Mouse (Mus musculus) small intestine, adult 2 months (tissue): ENCODE results near the gene Pcgf5. TPM values are rescaled to one million over a fixed set of nuclear protein-coding genes. Genes with fewer than 3 reads are reported as not detected.

Source experiments
- H3K27ac ChIP-seq: fragments of 200-500 bp; 2 replicates; pipeline ENCODE4 v1.5.1; 2012; ENCODE audit warnings: low read depth, low read length, control low read depth, inconsistent platforms; ENCODE audit not compliant: insufficient read depth
- H3K27me3 ChIP-seq: fragments of 200-500 bp; 2 replicates; pipeline ENCODE4 v1.6.1; 2012; ENCODE audit warnings: mild to moderate bottlenecking, moderate library complexity, low read length, inconsistent platforms; ENCODE audit not compliant: control insufficient read depth, insufficient read depth
- H3K36me3 ChIP-seq: fragments of 200-500 bp; 2 replicates; pipeline ENCODE4 v1.6.1; 2012; ENCODE audit warnings: mild to moderate bottlenecking, low read length, control low read depth, inconsistent platforms; ENCODE audit not compliant: control insufficient read depth, insufficient read depth
- H3K4me1 ChIP-seq: fragments of 200-500 bp; 2 replicates; pipeline ENCODE4 v1.6.1; 2012; ENCODE audit warnings: low read length, inconsistent platforms, mixed read lengths; ENCODE audit not compliant: control insufficient read depth, insufficient read depth, insufficient read length
- H3K4me3 ChIP-seq: fragments of 200-500 bp; 2 replicates; pipeline ENCODE4 v1.5.1; 2012; ENCODE audit warnings: low read depth, mild to moderate bottlenecking, control low read depth, inconsistent platforms, low read length, moderate library complexity
- CTCF ChIP-seq: fragments of 200-500 bp; IDR thresholded peaks from 2 replicates; pipeline ENCODE4 v1.5.1; 2012; ENCODE audit warnings: low read depth, mild to moderate bottlenecking, control low read depth, inconsistent platforms, low read length, moderate library complexity, mixed read lengths; ENCODE audit not compliant: insufficient replicate concordance, insufficient read length; ENCODE audit errors: extremely low read depth
- POLR2A ChIP-seq: fragments of 200-500 bp; IDR thresholded peaks from 2 replicates; pipeline ENCODE4 v1.6.1; 2012; ENCODE audit warnings: low read depth, mild to moderate bottlenecking, control low read depth, inconsistent platforms, low read length, moderate library complexity
- WGBS: fragments of 180-500 bp; shearing (Covaris S2); methylation state at CpG from one replicate; pipeline ENCODE4 v1.1.7; 2018; 5-methylcytosine and 5-hydroxymethylcytosine counted together
- polyA plus RNA-seq: library from polyadenylated mRNA; depleted of rRNA; stranded (reverse); fragments of >200 nt; gene quantifications from 2 replicates; pipeline ENCODE4 v1.2.3, GENCODE M21; 2012

Gene Pcgf5
- polyA plus RNA-seq, 1 experiment, result 6.4 TPM

GRCm38 (mm10) chr19:36383977-36384376 is 35.9 kb downstream of the Pcgf5 start:
- Histone ChIP-seq H3K27ac (no peak overlapping the region), H3K4me3 (no peak overlapping the region), H3K27me3 (no peaks in the 10 kb centered on the region), H3K36me3 (no peaks in the 10 kb centered on the region), H3K4me1 (peaks cover 2% of the 10 kb centered on the region; the same call in 1 of the 2 replicates)
- no peak for TF ChIP-seq CTCF
- TF ChIP-seq POLR2A, result no peak
- WGBS, result 71% methylated on average over 5 of the region's 5 CpGs

GRCm38 (mm10) chr19:36384426-36384825 is 36.3 kb downstream of the Pcgf5 start:
- peaks cover 2% of the 10 kb centered on the region; the same call in 1 of the 2 replicates for H3K4me1 ChIP-seq
- no peaks in the 10 kb centered on the region for H3K27me3 ChIP-seq
- no peaks in the 10 kb centered on the region for H3K36me3 ChIP-seq
- H3K4me3 ChIP-seq, result no peak overlapping the region
- H3K27ac ChIP-seq, result no peak overlapping the region
- no peak for TF ChIP-seq CTCF
- no peak for TF ChIP-seq POLR2A
- WGBS, result 21% methylated on average over 2 of the region's 2 CpGs

GRCm38 (mm10) chr19:36388502-36388901 is 40.4 kb downstream of the Pcgf5 start:
- Histone ChIP-seq H3K4me1 (peaks cover 2% of the 10 kb centered on the region; the same call in 1 of the 2 replicates), H3K36me3 (no peaks in the 10 kb centered on the region), H3K4me3 (no peak overlapping the region), H3K27me3 (no peaks in the 10 kb centered on the region), H3K27ac (no peak overlapping the region)
- TF ChIP-seq POLR2A (no peak), CTCF (no peak)
- WGBS, result 64% methylated on average over 5 of the region's 5 CpGs

GRCm38 (mm10) chr19:36390714-36391113 is 42.6 kb downstream of the Pcgf5 start:
- 68% methylated on average over 1 of the region's 1 CpGs for WGBS
- TF ChIP-seq CTCF (no peak), POLR2A (no peak)

GRCm38 (mm10) chr19:36398500-36398899 is 50.4 kb downstream of the Pcgf5 start:
- Histone ChIP-seq H3K4me1 (no peaks in the 10 kb centered on the region), H3K4me3 (no peak overlapping the region), H3K27me3 (no peaks in the 10 kb centered on the region), H3K36me3 (no peaks in the 10 kb centered on the region), H3K27ac (no peak overlapping the region)
- WGBS, result 82% methylated on average over 3 of the region's 3 CpGs
- TF ChIP-seq CTCF (no peak), POLR2A (no peak)

More at GRCm38 (mm10) chr19:36390714-36391113, 42.6 kb downstream of the Pcgf5 start:
- Histone ChIP-seq H3K36me3 (no peaks in the 10 kb centered on the region), H3K4me1 (no peaks in the 10 kb centered on the region), H3K4me3 (no peak overlapping the region), H3K27ac (no peak overlapping the region), H3K27me3 (no peaks in the 10 kb centered on the region)

GRCm38 (mm10) chr19:36408352-36409100 is 60.4 kb downstream of the Pcgf5 start:
- no peak for TF ChIP-seq CTCF
- no peak for TF ChIP-seq POLR2A
- no peaks in the 10 kb centered on the region for H3K4me1 ChIP-seq
- WGBS, result 42% methylated on average over 10 of the region's 10 CpGs
- H3K4me3 ChIP-seq, result no peak overlapping the region
- H3K36me3 ChIP-seq, result peaks cover 6% of the 10 kb centered on the region; the same call in 1 of the 2 replicates
- H3K27ac ChIP-seq, result no peak overlapping the region
- no peaks in the 10 kb centered on the region for H3K27me3 ChIP-seq

GRCm38 (mm10) chr19:36409280-36409860 is 61.3 kb downstream of the Pcgf5 start:
- peak; percentile 45 for TF ChIP-seq POLR2A
- no peak for TF ChIP-seq CTCF
- H3K27me3 ChIP-seq, result no peaks in the 10 kb centered on the region
- H3K27ac ChIP-seq, result no peak overlapping the region
- H3K36me3 ChIP-seq, result peaks cover 6% of the 10 kb centered on the region; the same call in 1 of the 2 replicates
- no peaks in the 10 kb centered on the region for H3K4me1 ChIP-seq
- peak overlapping the region; percentile 95 for H3K4me3 ChIP-seq
- under 1% methylated on average over 53 of the region's 53 CpGs for WGBS

GRCm38 (mm10) chr19:36409861-36410392 is 61.8 kb downstream of the Pcgf5 start:
- TF ChIP-seq CTCF, result no peak
- TF ChIP-seq POLR2A, result no peak
- WGBS, result under 1% methylated on average over 73 of the region's 82 CpGs
- Histone ChIP-seq H3K4me1 (no peaks in the 10 kb centered on the region), H3K4me3 (peak overlapping the region; percentile 95), H3K27me3 (no peaks in the 10 kb centered on the region), H3K36me3 (peaks cover 7% of the 10 kb centered on the region; the same call in 1 of the 2 replicates), H3K27ac (peak overlapping the region; percentile 68)
